In genomic region chr14:30607696-30608095, GRCm38 (mm10) we compare ENCODE assay signal across 18 mouse cellular contexts. TPM values are rescaled to one million over a fixed set of nuclear protein-coding genes. Genes with fewer than 3 reads are reported as not detected.
DNase-seq lines count a peak whose midpoint lies in the region; ATAC-seq lines count a peak whose summit lies in the region.
"Had no signal": no experiment of that assay in that cellular context is flagged by ENCODE, and none has a peak within 500 bp of the region (broad histone marks: within the 10 kb centered on the region; RNA-seq: fewer than 3 reads in every experiment).

No protein-coding gene starts in this region.

- no peak overlapping the region for H3K9ac ChIP-seq in hindbrain, embryonic 12.5 days
- no peak overlapping the region for H3K9ac ChIP-seq in hindbrain, embryonic 11.5 days (ENCODE audit: low read depth, low read length)
- H3K9ac ChIP-seq in forebrain, embryonic 16.5 days (replicated peaks; ENCODE audit: low read depth, low read length) = no peak overlapping the region
- H3K9ac ChIP-seq: embryonic facial prominence, embryonic 15.5 days; forebrain, embryonic 13.5 days; hindbrain, embryonic 14.5 days had no signal

- DNase-seq in hindbrain, embryonic 11.5 days (ENCODE audit: low spot score) = no peak
- peak; percentile 61 to 76 for DNase-seq in spleen, adult 18-20 months
- no peak for DNase-seq in spleen, adult 12 weeks (ENCODE audit: low spot score)
- no peak for DNase-seq in gastrocnemius, postnatal 36 days
- DNase-seq in adrenal gland, postnatal 14 days = no peak
- DNase-seq: adrenal gland, adult 8-10 months; gastrocnemius, adult 2 months; kidney, adult 8-10 months; left cerebral cortex, postnatal 4 days; right cerebral cortex, postnatal 14 days had no signal

- no peak overlapping the region for H3K4me2 ChIP-seq in hindbrain, embryonic 12.5 days (replicated peaks)
- no peak overlapping the region for H3K4me2 ChIP-seq in hindbrain, embryonic 11.5 days (replicated peaks; ENCODE audit: low read depth, low read length)
- H3K4me2 ChIP-seq in forebrain, embryonic 16.5 days (ENCODE audit: low read length) = no peak overlapping the region
- H3K4me2 ChIP-seq: embryonic facial prominence, embryonic 15.5 days; forebrain, embryonic 13.5 days; heart, embryonic 11.5 days; hindbrain, embryonic 14.5 days had no signal

- ATAC-seq in hindbrain, embryonic 12.5 days (ENCODE audit: low FRiP score) = 0 out of 2 replicates have a peak, but pooled peaks have one; percentile 29
- ATAC-seq in hindbrain, embryonic 11.5 days (ENCODE audit: low FRiP score) = no peak
- peak; percentile 58 for ATAC-seq in megakaryocyte, adult 5-6 weeks (ENCODE audit: poor library complexity, severe bottlenecking)
- no peak for ATAC-seq in forebrain, embryonic 16.5 days
- ATAC-seq: forebrain, embryonic 13.5 days; Patski had no signal

- no peak overlapping the region for H3K27ac ChIP-seq in hindbrain, embryonic 12.5 days
- H3K27ac ChIP-seq in hindbrain, embryonic 11.5 days (ENCODE audit: low read depth, low read length) = no peak overlapping the region
- H3K27ac ChIP-seq in forebrain, embryonic 16.5 days (ENCODE audit: low read length) = no peak overlapping the region
- H3K27ac ChIP-seq: embryonic facial prominence, embryonic 15.5 days; forebrain, embryonic 13.5 days; gastrocnemius, adult 2 months; hindbrain, embryonic 14.5 days had no signal

- no peaks in the 10 kb centered on the region for H3K4me1 ChIP-seq in hindbrain, embryonic 12.5 days
- H3K4me1 ChIP-seq in hindbrain, embryonic 11.5 days (replicated peaks; ENCODE audit: control insufficient read depth, insufficient read depth, low read length) = no peaks in the 10 kb centered on the region
- H3K4me1 ChIP-seq in forebrain, embryonic 16.5 days (replicated peaks; ENCODE audit: control insufficient read depth, insufficient read depth, low read length) = no peaks in the 10 kb centered on the region
- H3K4me1 ChIP-seq: forebrain, embryonic 13.5 days had no signal

- intact Hi-C loops in gastrocnemius, postnatal 36 days (cut with DNase I) = no loop called here

- no peaks in the 10 kb centered on the region for H3K9me3 ChIP-seq in hindbrain, embryonic 12.5 days (replicated peaks)
- H3K9me3 ChIP-seq in hindbrain, embryonic 11.5 days (ENCODE audit: control insufficient read depth, low read length) = no peaks in the 10 kb centered on the region
- H3K9me3 ChIP-seq in forebrain, embryonic 16.5 days (ENCODE audit: control insufficient read depth, low read length) = no peaks in the 10 kb centered on the region
- H3K9me3 ChIP-seq: embryonic facial prominence, embryonic 15.5 days; forebrain, embryonic 13.5 days had no signal

- H3K36me3 ChIP-seq in hindbrain, embryonic 12.5 days = 0 out of 2 replicates have a peak, but pooled peaks cover 5% of the 10 kb centered on the region
- no peaks in the 10 kb centered on the region for H3K36me3 ChIP-seq in hindbrain, embryonic 11.5 days (ENCODE audit: control insufficient read depth, insufficient read depth, low read length)
- no peaks in the 10 kb centered on the region for H3K36me3 ChIP-seq in forebrain, embryonic 16.5 days (ENCODE audit: control insufficient read depth, insufficient read depth)

- no peak overlapping the region for H3K4me3 ChIP-seq in hindbrain, embryonic 12.5 days
- no peak overlapping the region for H3K4me3 ChIP-seq in hindbrain, embryonic 11.5 days (ENCODE audit: low read depth, low read length)
- no peak overlapping the region for H3K4me3 ChIP-seq in forebrain, embryonic 16.5 days (replicated peaks; ENCODE audit: low read length)
- H3K4me3 ChIP-seq: embryonic facial prominence, embryonic 15.5 days; forebrain, embryonic 13.5 days; gastrocnemius, adult 2 months had no signal

- H3K27me3 ChIP-seq in hindbrain, embryonic 12.5 days = no peaks in the 10 kb centered on the region
- no peaks in the 10 kb centered on the region for H3K27me3 ChIP-seq in hindbrain, embryonic 11.5 days (ENCODE audit: control insufficient read depth, insufficient read depth, low read length)
- H3K27me3 ChIP-seq in forebrain, embryonic 16.5 days (replicated peaks; ENCODE audit: control insufficient read depth, insufficient read depth, low read length) = no peaks in the 10 kb centered on the region
- H3K27me3 ChIP-seq: embryonic facial prominence, embryonic 15.5 days; forebrain, embryonic 13.5 days; Patski had no signal

- 70% methylated on average over 4 of the region's 4 CpGs for WGBS in hindbrain, embryonic 12.5 days
- 82% methylated on average over 4 of the region's 4 CpGs for WGBS in hindbrain, embryonic 11.5 days
- 89% methylated on average over 3 of the region's 4 CpGs for WGBS in forebrain, embryonic 16.5 days

RNA-seq across cellular contexts. Expression of gene Prkcd, which starts 18.3 kb away (rescaled TPM):
- polyA plus RNA-seq in hindbrain, embryonic 12.5 days (2016; fragmentation: Nextera tagmentation; extraction: Ambion mirVana) = 42.3 and 44.2 TPM in 2 replicates
- polyA plus RNA-seq in hindbrain, embryonic 11.5 days (2014; fragmentation: Nextera tagmentation; extraction: Ambion mirVana) = 27.4 and 29.4 TPM in 2 replicates
- total RNA-seq in megakaryocyte, adult 5-6 weeks (2015) = 274 and 291 TPM in 2 replicates
- 424 and 451 TPM in 2 replicates for total RNA-seq in megakaryocyte, adult 5-6 weeks (2017)
- 10 to 100 TPM in 1 of 2 experiments, 1 to 10 TPM in 1; 6.6 to 11.7 TPM for total RNA-seq in gastrocnemius, postnatal 36 days (2021)
- total RNA-seq in adrenal gland, postnatal 14 days (2021) = 133 and 145 TPM in 2 replicates
- 27.9 and 34.6 TPM in 2 replicates for polyA plus RNA-seq in forebrain, embryonic 16.5 days (2015; fragmentation: Nextera tagmentation; extraction: Ambion mirVana)

RNA-seq across cellular contexts. Expression of gene Rft1, which starts 46.5 kb away (rescaled TPM):
- polyA plus RNA-seq in hindbrain, embryonic 12.5 days (2016; fragmentation: Nextera tagmentation; extraction: Ambion mirVana) = 13.1 and 13.7 TPM in 2 replicates
- polyA plus RNA-seq in hindbrain, embryonic 11.5 days (2014; fragmentation: Nextera tagmentation; extraction: Ambion mirVana) = 13.2 and 13.6 TPM in 2 replicates
- total RNA-seq in megakaryocyte, adult 5-6 weeks (2015) = 7.4 and 11.0 TPM in 2 replicates
- 12.8 TPM in 2 replicates for total RNA-seq in megakaryocyte, adult 5-6 weeks (2017)
- total RNA-seq in gastrocnemius, postnatal 36 days (2021) = 1 to 10 TPM; 3.8 to 4.3 TPM
- 20.8 and 23.9 TPM in 2 replicates for total RNA-seq in adrenal gland, postnatal 14 days (2021)
- polyA plus RNA-seq in forebrain, embryonic 16.5 days (2015; fragmentation: Nextera tagmentation; extraction: Ambion mirVana) = 7.2 and 8.5 TPM in 2 replicates

RNA-seq across cellular contexts. Expression of gene Tkt, which starts 59.5 kb away (rescaled TPM):
- 210 and 216 TPM in 2 replicates for polyA plus RNA-seq in hindbrain, embryonic 12.5 days (2016; fragmentation: Nextera tagmentation; extraction: Ambion mirVana)
- 65.8 and 131 TPM in 2 replicates for polyA plus RNA-seq in hindbrain, embryonic 11.5 days (2014; fragmentation: Nextera tagmentation; extraction: Ambion mirVana)
- total RNA-seq in megakaryocyte, adult 5-6 weeks (2015) = 195 and 196 TPM in 2 replicates
- 517 and 539 TPM in 2 replicates for total RNA-seq in megakaryocyte, adult 5-6 weeks (2017)
- total RNA-seq in gastrocnemius, postnatal 36 days (2021) = 10 to 100 TPM in 1 of 2 experiments, 1 to 10 TPM in 1; 9.6 to 13.1 TPM
- 829 and 921 TPM in 2 replicates for total RNA-seq in adrenal gland, postnatal 14 days (2021)
- polyA plus RNA-seq in forebrain, embryonic 16.5 days (2015; fragmentation: Nextera tagmentation; extraction: Ambion mirVana) = 334 and 346 TPM in 2 replicates

Comparison
In these comparisons a context has a peak if more than half of its experiments do, and no peak if none do; other contexts are left out.
1. ATAC-seq: peak in hindbrain, embryonic 12.5 days (single experiment) and megakaryocyte, adult 5-6 weeks (single experiment); none in hindbrain, embryonic 11.5 days (single experiment) and forebrain, embryonic 16.5 days (single experiment).
2. DNase-seq: peak in spleen, adult 18-20 months (2 of 2); none in hindbrain, embryonic 11.5 days (single experiment), spleen, adult 12 weeks (single experiment), gastrocnemius, postnatal 36 days (0 of 2) and adrenal gland, postnatal 14 days (single experiment).
3. RNA of gene Prkcd, which starts 18.3 kb away (total RNA-seq): 274 to 451 TPM in megakaryocyte, adult 5-6 weeks and 133 to 145 TPM in adrenal gland, postnatal 14 days; 6.6 to 11.7 TPM in gastrocnemius, postnatal 36 days; every median in the first group is over 10 times any median in the second.
4. RNA of gene Tkt, which starts 59.5 kb away (total RNA-seq): 829 to 921 TPM in adrenal gland, postnatal 14 days and 195 to 539 TPM in megakaryocyte, adult 5-6 weeks; 9.6 to 13.1 TPM in gastrocnemius, postnatal 36 days; every median in the first group is over 10 times any median in the second.